Mouse (Mus musculus): ENCODE data around the gene Itga7. TPM values are rescaled to one million over a fixed set of nuclear protein-coding genes. Genes with fewer than 3 reads are reported as not detected.
A peak's percentile ranks its signal among the peaks of the same experiment; 100 is the strongest.

Gene Itga7
- 8.4 and 14.6 TPM in 2 replicates for polyA plus RNA-seq (2012; rRNA removed)

GRCm38 (mm10) chr10:128933574-128933973 is at the start of gene Itga7:
Itga7 (plus strand) TSS chr10:128933818.
- Histone ChIP-seq H3K36me3 (ENCODE audit: control insufficient read depth, insufficient read depth, low read length) (no peaks in the 10 kb centered on the region), H3K27me3 (ENCODE audit: control insufficient read depth, insufficient read depth, low read length) (peaks cover 15% of the 10 kb centered on the region), H3K4me1 (ENCODE audit: control insufficient read depth, insufficient read depth, insufficient read length, low read length) (peaks cover 8% of the 10 kb centered on the region; the same call in 1 of the 2 replicates), H3K4me3 (ENCODE audit: low read depth, low read length) (peak within 1 kb of the TSS; percentile 56), H3K27ac (ENCODE audit: insufficient read depth, low read depth, low read length) (no peak within 1 kb of the TSS)
- WGBS, result 1% methylated on average over 26 of the region's 26 CpGs
- TF ChIP-seq POLR2A (IDR thresholded peaks at IDR 0.05; ENCODE audit: low read depth, low read length), result no peak
- TF ChIP-seq CTCF (IDR thresholded peaks at IDR 0.05; ENCODE audit: extremely low read depth, insufficient read length, insufficient replicate concordance, low read depth, low read length), result no peak

- H3K27ac ChIP-seq (ENCODE audit: insufficient read depth, low read depth, low read length), result no peak overlapping the region
- no peak overlapping the region for H3K4me3 ChIP-seq (ENCODE audit: low read depth, low read length)
- TF ChIP-seq POLR2A (IDR thresholded peaks at IDR 0.05; ENCODE audit: low read depth, low read length), result no peak
- TF ChIP-seq CTCF (IDR thresholded peaks at IDR 0.05; ENCODE audit: extremely low read depth, insufficient read length, insufficient replicate concordance, low read depth, low read length), result no peak
- H3K36me3 ChIP-seq (ENCODE audit: control insufficient read depth, insufficient read depth, low read length), result no peaks in the 10 kb centered on the region
- peaks cover 3% of the 10 kb centered on the region for H3K4me1 ChIP-seq (ENCODE audit: control insufficient read depth, insufficient read depth, insufficient read length, low read length)
- 24% methylated on average over 7 of the region's 7 CpGs for WGBS
- peaks cover 8% of the 10 kb centered on the region for H3K27me3 ChIP-seq (ENCODE audit: control insufficient read depth, insufficient read depth, low read length)
Measured at GRCm38 (mm10) chr10:128888941-128889827, 44.4 kb upstream of the Itga7 start.

GRCm38 (mm10) chr10:128889846-128890245 is 43.8 kb upstream of the Itga7 start:
- 32% methylated on average over 2 of the region's 2 CpGs for WGBS
- peaks cover 3% of the 10 kb centered on the region for H3K4me1 ChIP-seq (ENCODE audit: control insufficient read depth, insufficient read depth, insufficient read length, low read length)
- peaks cover 8% of the 10 kb centered on the region for H3K27me3 ChIP-seq (ENCODE audit: control insufficient read depth, insufficient read depth, low read length)
- H3K27ac ChIP-seq (ENCODE audit: insufficient read depth, low read depth, low read length), result no peak overlapping the region
- no peak for TF ChIP-seq POLR2A (IDR thresholded peaks at IDR 0.05; ENCODE audit: low read depth, low read length)
- no peak for TF ChIP-seq CTCF (IDR thresholded peaks at IDR 0.05; ENCODE audit: extremely low read depth, insufficient read length, insufficient replicate concordance, low read depth, low read length)
- H3K36me3 ChIP-seq (ENCODE audit: control insufficient read depth, insufficient read depth, low read length), result no peaks in the 10 kb centered on the region
- no peak overlapping the region for H3K4me3 ChIP-seq (ENCODE audit: low read depth, low read length)

- Histone ChIP-seq H3K27ac (ENCODE audit: insufficient read depth, low read depth, low read length) (no peak overlapping the region), H3K36me3 (ENCODE audit: control insufficient read depth, insufficient read depth, low read length) (no peaks in the 10 kb centered on the region), H3K27me3 (ENCODE audit: control insufficient read depth, insufficient read depth, low read length) (peaks cover 8% of the 10 kb centered on the region), H3K4me1 (ENCODE audit: control insufficient read depth, insufficient read depth, insufficient read length, low read length) (peaks cover 3% of the 10 kb centered on the region), H3K4me3 (ENCODE audit: low read depth, low read length) (peak overlapping the region; percentile 77)
- 3% methylated on average over 40 of the region's 40 CpGs for WGBS
- TF ChIP-seq POLR2A (IDR thresholded peaks at IDR 0.05; ENCODE audit: low read depth, low read length) (no peak), CTCF (IDR thresholded peaks at IDR 0.05; ENCODE audit: extremely low read depth, insufficient read length, insufficient replicate concordance, low read depth, low read length) (no peak)
Measured at GRCm38 (mm10) chr10:128890383-128891295, 43.0 kb upstream of the Itga7 start.

GRCm38 (mm10) chr10:128891296-128892094 is 42.1 kb upstream of the Itga7 start, which contains the start of gene Gdf11:
Gdf11 (minus strand) TSS chr10:128891718.
- WGBS, result under 1% methylated on average over 73 of the region's 89 CpGs
- peaks cover 3% of the 10 kb centered on the region for H3K4me1 ChIP-seq (ENCODE audit: control insufficient read depth, insufficient read depth, insufficient read length, low read length)
- H3K4me3 ChIP-seq (ENCODE audit: low read depth, low read length), result peak within 1 kb of the TSS; percentile 77
- no peak for TF ChIP-seq CTCF (IDR thresholded peaks at IDR 0.05; ENCODE audit: extremely low read depth, insufficient read length, insufficient replicate concordance, low read depth, low read length)
- no peak for TF ChIP-seq POLR2A (IDR thresholded peaks at IDR 0.05; ENCODE audit: low read depth, low read length)
- no peak within 1 kb of the TSS for H3K27ac ChIP-seq (ENCODE audit: insufficient read depth, low read depth, low read length)
- no peaks in the 10 kb centered on the region for H3K36me3 ChIP-seq (ENCODE audit: control insufficient read depth, insufficient read depth, low read length)
- peaks cover 9% of the 10 kb centered on the region for H3K27me3 ChIP-seq (ENCODE audit: control insufficient read depth, insufficient read depth, low read length)

- no peak for TF ChIP-seq POLR2A (IDR thresholded peaks at IDR 0.05; ENCODE audit: low read depth, low read length)
- no peak for TF ChIP-seq CTCF (IDR thresholded peaks at IDR 0.05; ENCODE audit: extremely low read depth, insufficient read length, insufficient replicate concordance, low read depth, low read length)
- H3K27ac ChIP-seq (ENCODE audit: insufficient read depth, low read depth, low read length), result no peak overlapping the region
- peak overlapping the region; percentile 34 for H3K4me3 ChIP-seq (ENCODE audit: low read depth, low read length)
- H3K27me3 ChIP-seq (ENCODE audit: control insufficient read depth, insufficient read depth, low read length), result peaks cover 15% of the 10 kb centered on the region
- H3K4me1 ChIP-seq (ENCODE audit: control insufficient read depth, insufficient read depth, insufficient read length, low read length), result peaks cover 3% of the 10 kb centered on the region
- 17% methylated on average over 9 of the region's 9 CpGs for WGBS
- no peaks in the 10 kb centered on the region for H3K36me3 ChIP-seq (ENCODE audit: control insufficient read depth, insufficient read depth, low read length)
Measured at GRCm38 (mm10) chr10:128892246-128892645, 41.4 kb upstream of the Itga7 start.
